Mouse (Mus musculus) heart, postnatal 0 days (tissue): ENCODE results near the gene Pheta2. TPM values are rescaled to one million over a fixed set of nuclear protein-coding genes. Genes with fewer than 3 reads are reported as not detected.

Experiments
- ATAC-seq: fragments of 200-750 bp; cut with Nextera tagmentation; 2 replicates; pipeline ENCODE4 v1.8.0; 2017; ENCODE audit warnings: low read depth, moderate number of reproducible peaks, moderate library complexity; ENCODE audit not compliant: insufficient read depth
- DNase-seq: peaks from one replicate; pipeline ENCODE4 v3.0.0-alpha.2; 2016; ENCODE audit warnings: low spot score
- H3K27ac ChIP-seq: fragments of 300-500 bp; sonication (generic); 2 replicates; pipeline ENCODE4 v1.5.1; 2014; ENCODE audit warnings: low read depth, mild to moderate bottlenecking
- H3K27me3 ChIP-seq: fragments of 300-500 bp; sonication (generic); 2 replicates; pipeline ENCODE4 v1.6.1; 2014; ENCODE audit warnings: low read length, mixed read lengths; ENCODE audit not compliant: control insufficient read depth, insufficient read depth
- H3K36me3 ChIP-seq: fragments of 300-500 bp; sonication (generic); replicated peaks from 2 replicates; pipeline ENCODE4 v1.6.1; 2014; ENCODE audit warnings: low read length, mixed read lengths; ENCODE audit not compliant: control insufficient read depth, insufficient read depth
- H3K4me1 ChIP-seq: fragments of 300-500 bp; sonication (generic); 2 replicates; pipeline ENCODE4 v1.6.1; 2014; ENCODE audit warnings: antibody characterized with exemption; ENCODE audit not compliant: control insufficient read depth, insufficient read depth
- H3K4me2 ChIP-seq: fragments of 300-500 bp; sonication (generic); 2 replicates; pipeline ENCODE4 v1.6.1; 2014; ENCODE audit warnings: low read depth, mild to moderate bottlenecking, low read length, moderate library complexity
- H3K4me3 ChIP-seq: fragments of 300-500 bp; sonication (generic); 2 replicates; pipeline ENCODE4 v1.5.1; 2014; ENCODE audit warnings: low read depth, low read length
- H3K9ac ChIP-seq: fragments of 300-500 bp; sonication (generic); replicated peaks from 2 replicates; pipeline ENCODE4 v1.6.1; 2014; ENCODE audit warnings: low read depth, low read length, mixed read lengths
- H3K9me3 ChIP-seq: fragments of 300-500 bp; sonication (generic); replicated peaks from 2 replicates; pipeline ENCODE4 v1.6.1; 2016; ENCODE audit warnings: low read length; ENCODE audit not compliant: control insufficient read depth
- CTCF ChIP-seq: IDR thresholded peaks from 2 replicates; pipeline ENCODE4 v1.5.1; 2016; ENCODE audit warnings: antibody characterized with exemption, control low read depth, low read depth
- EP300 ChIP-seq: IDR thresholded peaks from 2 replicates; pipeline ENCODE4 v1.6.1; 2016; ENCODE audit warnings: antibody characterized with exemption, low read depth
- WGBS: fragments of 180-500 bp; shearing (Covaris S2); extraction: QIAGEN DNeasy Blood & Tissue Kit; methylation state at CpG from one replicate; pipeline ENCODE4 v1.1.7; 2014; 5-methylcytosine and 5-hydroxymethylcytosine counted together
- polyA plus RNA-seq: library from polyadenylated mRNA; unstranded; fragments of >200 nt; fragmentation: Nextera tagmentation; extraction: Ambion mirVana; gene quantifications from 2 replicates; pipeline ENCODE4 v1.2.1, GENCODE M21; 2015
- total RNA-seq: library from RNA; depleted of rRNA; stranded (reverse); fragments of >200 nt; gene quantifications from 2 replicates; pipeline ENCODE4 v1.2.3, GENCODE M21; 2014; ENCODE audit warnings: low replicate concordance

The Pheta2 gene
- total and polyA plus RNA-seq, 2 experiments from 2014 or later: 1.4 to 3.6 TPM

DNA sequence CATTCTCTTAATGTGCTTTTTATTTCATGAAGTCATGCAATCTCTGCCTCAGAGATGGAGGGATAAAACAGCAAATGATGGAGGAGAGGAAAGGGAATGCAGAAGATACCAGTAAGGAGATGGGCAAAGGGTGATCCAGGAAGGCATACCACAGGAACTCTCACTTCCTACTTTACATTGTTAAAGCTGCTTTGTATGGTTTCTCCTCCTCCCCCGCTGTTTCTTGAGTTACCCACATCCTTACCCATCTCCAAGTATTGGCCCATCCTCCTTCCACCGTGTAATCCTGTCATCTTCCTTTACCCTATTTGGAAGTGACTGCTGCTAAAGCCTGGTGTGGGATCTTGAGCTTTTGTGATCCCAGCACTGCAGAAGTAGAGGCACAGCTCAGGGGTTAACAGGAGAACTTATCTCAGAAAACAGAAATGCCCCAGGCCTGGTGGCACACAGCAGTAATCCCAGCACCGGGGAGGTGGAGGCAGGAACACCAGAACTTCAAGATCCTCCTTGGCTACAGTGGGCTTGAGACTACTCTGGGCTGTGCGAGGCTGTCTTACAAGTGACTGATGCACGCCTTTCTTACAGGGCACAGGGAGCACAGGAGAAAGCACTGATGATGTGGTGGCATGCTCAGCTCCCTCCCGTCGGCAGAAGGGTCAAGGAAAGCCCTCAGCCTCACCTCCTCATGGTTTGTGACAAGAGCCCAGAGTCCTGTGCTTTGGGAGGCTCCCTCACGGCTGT is 9.7 kb downstream of the Pheta2 start:
- Histone ChIP-seq H3K27me3 (no peaks in the 10 kb centered on the region), H3K4me2 (no peak overlapping the region), H3K36me3 (peaks cover 35% of the 10 kb centered on the region), H3K4me3 (no peak overlapping the region), H3K9ac (no peak overlapping the region), H3K27ac (no peak overlapping the region), H3K4me1 (peaks cover 18% of the 10 kb centered on the region), H3K9me3 (no peaks in the 10 kb centered on the region)
- TF ChIP-seq EP300: no peak
- no peak for TF ChIP-seq CTCF
- DNase-seq (no peak), ATAC-seq (no peak)
- WGBS: 84% methylated on average over 8 of the region's 8 CpGs

DNA sequence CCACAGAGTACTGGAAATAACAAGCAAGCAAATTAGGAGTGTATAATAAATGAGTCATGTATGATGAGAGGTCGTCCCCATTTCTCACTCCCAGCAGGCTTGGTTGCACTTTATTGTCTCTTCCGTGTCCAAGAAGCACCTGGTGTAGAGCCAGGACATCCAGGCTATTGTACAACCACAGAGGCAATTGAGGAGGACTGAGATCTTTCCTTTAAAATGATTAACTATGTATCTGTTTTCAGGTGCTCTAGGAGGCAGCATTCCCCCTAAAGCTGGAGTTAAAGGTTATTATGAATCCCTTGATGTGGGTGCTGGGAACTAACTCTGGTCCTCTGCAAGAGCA is 10.2 kb downstream of the Pheta2 start:
- WGBS: 93% methylated on average over 2 of the region's 2 CpGs
- Histone ChIP-seq H3K4me1 (peaks cover 18% of the 10 kb centered on the region), H3K36me3 (peaks cover 35% of the 10 kb centered on the region), H3K27ac (no peak overlapping the region), H3K4me2 (no peak overlapping the region), H3K9ac (no peak overlapping the region), H3K27me3 (no peaks in the 10 kb centered on the region), H3K4me3 (no peak overlapping the region), H3K9me3 (no peaks in the 10 kb centered on the region)
- DNase-seq (no peak), ATAC-seq (no peak)
- TF ChIP-seq CTCF (no peak), EP300 (no peak)

GRCm38 (mm10) chr15:82350349-82350748 is 11.6 kb downstream of the Pheta2 start:
- Histone ChIP-seq H3K9me3 (no peaks in the 10 kb centered on the region), H3K4me3 (no peak overlapping the region), H3K9ac (no peak overlapping the region), H3K4me1 (peaks cover 22% of the 10 kb centered on the region), H3K27ac (no peak overlapping the region), H3K4me2 (no peak overlapping the region), H3K36me3 (peaks cover 35% of the 10 kb centered on the region), H3K27me3 (no peaks in the 10 kb centered on the region)
- DNase-seq (no peak), ATAC-seq (no peak)
- TF ChIP-seq CTCF (no peak), EP300 (no peak)
- WGBS: 76% methylated on average over 4 of the region's 4 CpGs

GRCm38 (mm10) chr15:82351480-82351879 is 12.7 kb downstream of the Pheta2 start:
- ATAC-seq (no peak), DNase-seq (no peak)
- Histone ChIP-seq H3K4me2 (0 out of 2 replicates have a peak overlapping the region, but pooled peaks have one; percentile 89), H3K9ac (no peak overlapping the region), H3K36me3 (peaks cover 35% of the 10 kb centered on the region), H3K4me1 (peaks cover 22% of the 10 kb centered on the region), H3K4me3 (no peak overlapping the region), H3K9me3 (no peaks in the 10 kb centered on the region), H3K27me3 (no peaks in the 10 kb centered on the region), H3K27ac (peak overlapping the region; percentile 30; the same call in 1 of the 2 replicates)
- WGBS: 42% methylated on average over 3 of the region's 3 CpGs
- TF ChIP-seq CTCF: no peak
- TF ChIP-seq EP300: no peak

GRCm38 (mm10) chr15:82353078-82353744 is 14.5 kb downstream of the Pheta2 start:
- Histone ChIP-seq H3K27ac (peak overlapping the region; percentile 96), H3K9ac (peak overlapping the region; percentile 99), H3K27me3 (no peaks in the 10 kb centered on the region), H3K4me3 (peak overlapping the region; percentile 91), H3K9me3 (no peaks in the 10 kb centered on the region), H3K4me1 (peaks cover 14% of the 10 kb centered on the region), H3K4me2 (peak overlapping the region; percentile 89), H3K36me3 (peaks cover 29% of the 10 kb centered on the region)
- TF ChIP-seq EP300 (no peak), CTCF (no peak)
- ATAC-seq: no peak
- 19% methylated on average over 14 of the region's 14 CpGs for WGBS
- DNase-seq: no peak
